Mouse (Mus musculus) heart, embryonic 16.5 days (tissue): ENCODE measurements around the gene Fgb. TPM values are rescaled to one million over a fixed set of nuclear protein-coding genes. Genes with fewer than 3 reads are reported as not detected.

Source experiments
- ATAC-seq: fragments of 200-750 bp; cut with Nextera tagmentation; replicated peaks from 2 replicates; pipeline ENCODE4 v1.8.0; 2017; ENCODE audit warnings: moderate number of reproducible peaks; ENCODE audit not compliant: insufficient read depth, low FRiP score; ENCODE audit errors: extremely low read depth
- H3K27ac ChIP-seq: fragments of 300-500 bp; sonication (generic); 2 replicates; pipeline ENCODE4 v1.5.1; 2014; ENCODE audit warnings: mild to moderate bottlenecking, low read length, control low read depth, moderate library complexity
- H3K27me3 ChIP-seq: fragments of 300-500 bp; sonication (generic); 2 replicates; pipeline ENCODE4 v1.6.1; 2014; ENCODE audit warnings: low read length, mixed read lengths; ENCODE audit not compliant: control insufficient read depth, insufficient read depth
- H3K36me3 ChIP-seq: fragments of 300-500 bp; sonication (generic); 2 replicates; pipeline ENCODE4 v1.6.1; 2014; ENCODE audit not compliant: control insufficient read depth, insufficient read depth
- H3K4me1 ChIP-seq: fragments of 300-500 bp; sonication (generic); 2 replicates; pipeline ENCODE4 v1.6.1; 2014; ENCODE audit warnings: low read length, mixed read lengths; ENCODE audit not compliant: control insufficient read depth, insufficient read depth
- H3K4me2 ChIP-seq: fragments of 300-500 bp; sonication (generic); 2 replicates; pipeline ENCODE4 v1.6.1; 2014; ENCODE audit warnings: low read depth, mild to moderate bottlenecking, control low read depth, low read length
- H3K4me3 ChIP-seq: fragments of 300-500 bp; sonication (generic); 2 replicates; pipeline ENCODE4 v1.5.1; 2014; ENCODE audit warnings: mild to moderate bottlenecking, control low read depth, low read length
- H3K9ac ChIP-seq: fragments of 300-500 bp; sonication (generic); 2 replicates; pipeline ENCODE4 v1.6.1; 2014; ENCODE audit warnings: low read length, control low read depth
- H3K9me3 ChIP-seq: fragments of 300-500 bp; sonication (generic); replicated peaks from 2 replicates; pipeline ENCODE4 v1.6.1; 2016; ENCODE audit warnings: low read length; ENCODE audit not compliant: control insufficient read depth
- WGBS: fragments of 180-500 bp; shearing (Covaris S2); extraction: QIAGEN DNeasy Blood & Tissue Kit; methylation state at CpG from one replicate; pipeline ENCODE4 v1.1.7; 2014; 5-methylcytosine and 5-hydroxymethylcytosine counted together
- polyA plus RNA-seq: library from polyadenylated mRNA; unstranded; fragments of >200 nt; fragmentation: Nextera tagmentation; extraction: Ambion mirVana; gene quantifications from 2 replicates; pipeline ENCODE4 v1.2.1, GENCODE M21; 2015

The Fgb gene
- polyA plus RNA-seq, 1 experiment from 2014 or later: 0.34 TPM

DNA sequence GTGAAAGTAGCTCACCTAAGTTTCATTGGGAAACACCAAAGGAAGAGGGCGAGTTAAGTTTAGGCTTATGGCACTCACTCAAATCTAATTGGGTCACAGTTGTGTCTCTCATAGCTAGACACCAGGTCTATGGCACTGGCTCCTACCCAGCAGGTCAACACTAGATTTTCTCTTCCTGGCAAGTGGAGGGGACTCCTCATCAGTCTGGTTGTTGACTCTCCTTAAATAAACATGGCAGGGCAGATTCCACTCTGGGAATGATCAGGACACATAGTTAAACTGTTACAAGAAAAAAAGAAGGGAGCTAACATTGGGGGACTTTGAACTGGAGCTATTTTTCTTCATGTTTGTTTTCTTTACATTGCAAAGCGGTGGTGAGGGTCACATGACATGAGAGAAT is 29.3 kb downstream of the Fgb start:
- no peak overlapping the region for H3K4me3 ChIP-seq
- ATAC-seq: no peak
- 78% methylated on average over 2 of the region's 2 CpGs for WGBS

GRCm38 (mm10) chr3:83016236-83016635 is 33.4 kb downstream of the Fgb start:
- Histone ChIP-seq H3K27me3 (no peaks in the 10 kb centered on the region), H3K27ac (no peak overlapping the region), H3K4me3 (no peak overlapping the region), H3K9ac (no peak overlapping the region), H3K4me1 (no peaks in the 10 kb centered on the region), H3K4me2 (no peak overlapping the region), H3K9me3 (no peaks in the 10 kb centered on the region), H3K36me3 (no peaks in the 10 kb centered on the region)
- 59% methylated on average over 1 of the region's 1 CpGs for WGBS
- ATAC-seq: no peak

More for the DNA sequence above, 29.3 kb downstream of the Fgb start:
- Histone ChIP-seq H3K4me2 (no peak overlapping the region), H3K4me1 (no peaks in the 10 kb centered on the region), H3K9me3 (no peaks in the 10 kb centered on the region), H3K9ac (no peak overlapping the region), H3K36me3 (no peaks in the 10 kb centered on the region), H3K27ac (no peak overlapping the region), H3K27me3 (no peaks in the 10 kb centered on the region)

DNA sequence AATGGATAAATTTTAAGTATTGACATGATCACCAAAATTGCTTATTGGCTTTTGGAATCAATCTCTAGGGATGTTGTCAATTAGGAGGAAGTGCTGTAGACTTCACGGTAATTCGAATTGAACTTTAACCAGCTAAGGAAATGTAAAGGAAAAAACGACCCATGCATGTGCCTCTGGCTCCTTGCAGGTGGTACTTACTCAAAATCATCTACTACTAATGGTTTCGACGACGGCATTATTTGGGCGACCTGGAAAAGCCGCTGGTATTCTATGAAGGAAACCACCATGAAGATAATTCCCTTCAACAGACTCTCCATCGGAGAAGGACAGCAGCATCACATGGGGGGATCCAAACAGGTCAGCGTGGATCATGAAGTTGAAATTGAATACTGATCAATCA is 35.7 kb downstream of the Fgb start:
- H3K9me3 ChIP-seq: no peaks in the 10 kb centered on the region
- no peaks in the 10 kb centered on the region for H3K36me3 ChIP-seq
- H3K27me3 ChIP-seq: peaks cover 2% of the 10 kb centered on the region; the same call in 1 of the 2 replicates
- H3K4me3 ChIP-seq: no peak overlapping the region
- H3K27ac ChIP-seq: no peak overlapping the region
- 85% methylated on average over 10 of the region's 10 CpGs for WGBS
- no peak overlapping the region for H3K9ac ChIP-seq
- no peaks in the 10 kb centered on the region for H3K4me1 ChIP-seq
- H3K4me2 ChIP-seq: no peak overlapping the region
- ATAC-seq: no peak

GRCm38 (mm10) chr3:83012636-83013035 is 37.0 kb downstream of the Fgb start:
- Histone ChIP-seq H3K4me1 (no peaks in the 10 kb centered on the region), H3K9me3 (no peaks in the 10 kb centered on the region), H3K27ac (no peak overlapping the region), H3K27me3 (peaks cover 2% of the 10 kb centered on the region; the same call in 1 of the 2 replicates), H3K4me3 (no peak overlapping the region), H3K4me2 (no peak overlapping the region), H3K9ac (no peak overlapping the region), H3K36me3 (no peaks in the 10 kb centered on the region)
- 88% methylated on average over 19 of the region's 19 CpGs for WGBS
- ATAC-seq: no peak

DNA sequence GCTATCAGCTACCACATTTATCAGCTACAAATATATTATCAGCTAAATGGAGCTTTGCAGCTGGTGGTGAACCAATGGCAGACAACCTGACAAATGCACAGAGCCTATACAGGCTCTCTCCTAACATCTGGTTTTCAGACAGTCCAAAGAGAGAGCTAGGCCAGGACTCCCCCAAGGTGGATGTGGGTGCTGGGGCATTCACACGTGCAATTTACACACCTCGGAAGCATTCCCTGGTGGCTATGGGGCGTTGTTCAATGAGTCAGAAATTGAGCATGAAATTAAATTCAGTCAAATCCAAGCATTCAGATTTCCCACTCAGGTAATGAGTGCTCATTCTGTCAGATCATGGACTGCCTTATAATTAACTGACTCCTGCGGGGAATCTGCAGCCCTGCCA is 38.1 kb downstream of the Fgb start:
- Histone ChIP-seq H3K27ac (no peak overlapping the region), H3K4me3 (no peak overlapping the region), H3K4me1 (no peaks in the 10 kb centered on the region), H3K4me2 (no peak overlapping the region), H3K36me3 (no peaks in the 10 kb centered on the region), H3K9ac (no peak overlapping the region), H3K9me3 (no peaks in the 10 kb centered on the region), H3K27me3 (peaks cover 2% of the 10 kb centered on the region; the same call in 1 of the 2 replicates)
- ATAC-seq: no peak
- 80% methylated on average over 4 of the region's 4 CpGs for WGBS

- ATAC-seq: no peak
- WGBS: 89% methylated on average over 4 of the region's 4 CpGs
- Histone ChIP-seq H3K27ac (no peak overlapping the region), H3K4me3 (no peak overlapping the region), H3K27me3 (peaks cover 2% of the 10 kb centered on the region; the same call in 1 of the 2 replicates), H3K9ac (no peak overlapping the region), H3K4me1 (no peaks in the 10 kb centered on the region), H3K9me3 (no peaks in the 10 kb centered on the region), H3K4me2 (no peak overlapping the region), H3K36me3 (no peaks in the 10 kb centered on the region)
Observed at GRCm38 (mm10) chr3:83011136-83011535, 38.5 kb downstream of the Fgb start.

DNA sequence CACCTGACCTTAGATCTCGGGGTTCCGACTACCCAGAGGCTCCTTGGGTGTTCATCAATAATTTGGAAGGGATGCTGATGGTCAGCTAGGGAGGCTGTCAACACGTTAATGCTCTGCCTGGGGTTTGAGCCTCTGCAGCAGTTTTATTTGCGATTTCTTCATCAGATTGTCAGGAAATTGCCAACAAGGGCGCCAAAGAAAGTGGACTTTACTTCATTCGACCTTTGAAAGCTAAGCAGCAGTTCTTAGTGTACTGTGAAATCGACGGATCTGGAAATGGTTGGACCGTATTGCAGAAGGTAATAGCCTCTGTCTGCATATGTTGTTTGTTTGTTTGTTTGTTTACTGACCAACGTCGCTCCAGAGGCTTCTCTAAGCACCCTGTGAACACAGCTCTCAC is 39.4 kb downstream of the Fgb start:
- no peaks in the 10 kb centered on the region for H3K36me3 ChIP-seq
- WGBS: 72% methylated on average over 11 of the region's 11 CpGs
- H3K4me3 ChIP-seq: no peak overlapping the region
- no peak overlapping the region for H3K9ac ChIP-seq
- no peak for ATAC-seq
- peaks cover 2% of the 10 kb centered on the region; the same call in 1 of the 2 replicates for H3K27me3 ChIP-seq
- H3K9me3 ChIP-seq: no peaks in the 10 kb centered on the region
- H3K4me2 ChIP-seq: no peak overlapping the region
- no peak overlapping the region for H3K27ac ChIP-seq
- no peaks in the 10 kb centered on the region for H3K4me1 ChIP-seq

DNA sequence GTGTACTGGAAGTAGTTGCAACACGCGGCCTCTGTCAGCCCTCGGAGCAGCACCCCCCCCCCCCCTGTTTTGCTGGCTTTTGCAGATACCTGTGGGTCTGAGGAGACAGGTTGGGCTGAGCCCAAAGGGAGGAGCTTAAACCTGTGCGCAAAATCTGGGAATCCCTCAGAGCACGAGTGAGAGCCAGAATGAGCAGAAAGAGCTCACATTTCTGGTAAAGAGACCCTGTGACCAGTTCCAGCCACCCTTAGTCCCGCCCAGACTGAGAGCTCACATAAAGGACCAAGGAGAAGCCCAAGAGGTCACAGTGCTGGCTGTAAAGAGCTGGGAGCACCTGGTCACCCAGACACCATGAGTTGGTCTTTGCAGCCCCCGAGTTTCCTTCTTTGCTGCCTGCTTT is 42.1 kb downstream of the Fgb start, which contains the start of gene Fgg:
TSS of gene Fgg (plus strand) at position 168 of the 400 bp plus-strand sequence.
- Histone ChIP-seq H3K36me3 (no peaks in the 10 kb centered on the region), H3K27ac (no peak within 1 kb of the TSS), H3K4me3 (no peak within 1 kb of the TSS), H3K4me2 (no peak within 1 kb of the TSS), H3K9me3 (no peaks in the 10 kb centered on the region), H3K27me3 (peaks cover 2% of the 10 kb centered on the region; the same call in 1 of the 2 replicates), H3K9ac (no peak within 1 kb of the TSS), H3K4me1 (no peaks in the 10 kb centered on the region)
- WGBS: 42% methylated on average over 7 of the region's 7 CpGs
- ATAC-seq: no peak

GRCm38 (mm10) chr3:83004801-83005200 is 44.9 kb downstream of the Fgb start:
- Histone ChIP-seq H3K27ac (no peak overlapping the region), H3K9ac (no peak overlapping the region), H3K9me3 (no peaks in the 10 kb centered on the region), H3K27me3 (peaks cover 2% of the 10 kb centered on the region; the same call in 1 of the 2 replicates), H3K4me2 (no peak overlapping the region), H3K4me3 (no peak overlapping the region), H3K36me3 (no peaks in the 10 kb centered on the region), H3K4me1 (no peaks in the 10 kb centered on the region)
- ATAC-seq: no peak
- WGBS: 77% methylated on average over 7 of the region's 7 CpGs
